Mouse (Mus musculus) urinary bladder, adult 18-20 months (tissue): ENCODE results near the gene Rhcg.

ENCODE experiments used
- DNase-seq, 2 experiments: peaks; one replicate each; pipeline ENCODE4 v3.0.0; 2022; ENCODE audit warnings: low spot score in 2 of 2, mixed read lengths in 2 of 2

Rhcg gene

GRCm38 (mm10) chr7:79602006-79602405 lies 15.5 kb downstream of the Rhcg start:
- no peak for DNase-seq

DNA sequence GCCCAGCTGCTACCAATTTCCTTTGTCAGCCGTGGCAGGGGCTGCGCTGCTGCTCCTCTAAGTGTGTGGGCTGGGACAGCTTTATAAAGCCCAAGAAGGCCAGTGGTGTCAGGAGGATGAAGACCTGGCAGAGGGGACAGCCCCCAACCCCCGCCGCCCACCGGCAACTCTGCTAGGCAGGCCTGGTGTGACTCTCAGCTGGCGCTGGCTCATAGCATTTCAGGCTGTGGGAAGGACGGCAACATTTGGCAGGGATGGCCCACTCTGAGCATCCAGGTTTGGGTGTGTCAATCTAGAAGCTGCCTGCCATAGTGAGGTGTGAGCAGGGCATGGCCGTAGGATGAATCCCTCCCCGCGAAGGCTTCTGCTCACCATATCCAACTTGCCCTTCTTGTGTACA lies 17.3 kb downstream of the Rhcg start:
- no peak for DNase-seq

- DNase-seq, result peak in 1 of 2 experiments; percentile 15
Measured at GRCm38 (mm10) chr7:79594854-79595253, 22.6 kb downstream of the Rhcg start.

DNA sequence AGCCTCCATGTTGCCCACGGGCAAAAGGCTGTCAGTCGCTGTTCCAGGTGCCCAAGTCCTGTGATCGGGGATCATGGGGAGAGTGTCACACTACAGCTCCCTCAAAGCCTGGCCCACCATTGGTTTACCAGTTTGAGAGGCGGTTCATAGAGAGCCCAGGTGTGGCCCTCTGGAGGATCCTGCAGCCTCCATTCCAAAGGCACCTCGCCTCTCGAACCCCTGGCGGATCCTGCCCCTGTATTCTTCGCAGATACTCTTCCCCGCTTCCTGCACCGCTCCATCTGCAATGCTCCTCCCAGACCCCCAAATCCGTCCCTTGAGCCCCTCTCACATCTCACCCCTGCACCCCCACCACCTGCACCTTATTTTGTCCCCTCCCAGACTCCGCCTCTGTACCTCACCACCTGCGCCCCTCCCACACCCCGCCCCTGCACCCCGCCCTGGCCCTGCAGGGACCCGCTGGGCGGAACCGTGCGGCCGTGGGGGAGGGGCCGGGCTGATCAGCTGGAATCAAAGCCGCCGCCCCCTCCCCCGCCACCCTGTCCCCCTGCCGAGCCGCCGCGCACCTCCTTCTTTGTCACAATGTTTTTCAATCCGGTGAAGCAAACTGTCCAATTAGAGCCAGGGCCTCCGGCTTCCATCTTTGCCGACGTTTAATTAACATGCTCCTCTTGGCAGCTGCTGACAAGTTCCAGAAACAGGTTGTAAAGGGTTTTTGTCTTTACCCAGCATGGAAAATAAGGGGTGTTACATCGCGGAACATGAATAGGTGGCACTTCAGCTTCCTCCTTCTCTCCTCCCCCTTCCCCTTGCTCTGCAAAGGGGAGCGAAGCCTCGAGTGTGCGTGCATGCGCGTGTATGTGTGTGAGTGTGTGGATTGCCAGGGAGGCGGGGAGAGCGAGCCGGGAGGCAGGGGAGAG lies 25.4 kb downstream of the Rhcg start:
- no peak for DNase-seq

DNA sequence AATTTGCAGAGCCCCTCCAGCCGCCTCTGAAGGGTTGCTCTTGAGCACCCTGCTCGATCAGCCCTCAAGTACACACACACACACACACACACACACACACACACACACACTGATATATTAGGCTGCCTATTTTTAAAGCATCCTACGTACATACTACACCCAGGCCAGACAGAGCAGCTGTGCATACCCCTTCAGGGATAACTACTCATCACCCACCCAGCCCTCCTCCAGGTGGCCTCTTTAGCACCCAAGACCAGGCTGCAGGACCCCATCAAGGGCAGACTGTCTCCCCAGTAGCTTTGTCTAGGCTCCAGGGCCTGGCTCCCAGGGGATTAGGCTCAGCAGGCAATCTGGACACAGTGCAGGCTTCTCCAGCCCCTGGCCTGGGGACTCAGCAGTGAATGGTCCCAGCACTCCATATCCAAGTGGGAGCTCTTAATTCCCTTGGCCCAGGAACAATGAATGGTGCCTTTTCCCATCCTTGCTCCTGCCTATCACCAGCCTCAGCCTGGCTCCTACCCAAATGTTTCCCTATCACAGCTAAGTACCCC lies 26.8 kb downstream of the Rhcg start:
- DNase-seq, result no peak

GRCm38 (mm10) chr7:79589763-79590559 lies 27.5 kb downstream of the Rhcg start:
- no peak for DNase-seq

DNA sequence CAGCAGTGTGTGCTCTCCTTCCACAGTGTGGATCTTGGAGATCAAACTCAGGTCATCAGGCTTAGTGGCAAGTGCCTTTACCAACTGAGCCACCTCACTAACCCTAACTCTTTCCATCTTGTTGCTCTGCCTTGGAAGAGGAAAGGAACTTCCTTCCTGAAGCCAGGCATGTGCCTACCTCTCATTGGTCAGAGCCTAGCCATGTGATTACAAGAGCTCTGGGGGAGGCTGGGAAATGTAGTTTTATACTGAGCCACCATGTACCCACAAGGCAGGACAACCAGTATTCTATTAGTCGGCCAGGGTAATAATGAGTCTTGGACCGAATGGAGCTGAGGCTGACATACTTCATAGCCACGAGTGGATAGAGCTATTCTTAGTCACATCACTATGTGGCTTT lies 29.2 kb downstream of the Rhcg start:
- no peak for DNase-seq

DNA sequence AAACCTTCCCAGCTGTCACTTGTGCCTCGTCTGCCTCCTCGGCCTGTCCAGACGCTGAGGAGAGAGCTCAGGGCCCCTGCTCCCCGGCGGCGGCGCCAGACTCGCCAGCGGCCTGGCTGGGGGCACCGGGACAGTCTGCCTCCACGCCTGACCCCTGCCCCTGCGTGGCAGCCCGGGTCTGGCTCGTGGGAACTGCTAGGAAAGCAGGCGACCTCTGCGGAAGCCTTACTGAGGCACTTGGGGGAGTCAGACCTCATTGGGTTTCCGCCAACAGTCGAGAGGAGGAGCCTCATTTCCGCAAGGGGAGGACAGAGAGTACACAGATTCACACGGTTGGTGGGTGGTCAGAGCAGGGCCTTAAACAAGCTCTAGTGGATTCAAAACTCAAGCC lies 38.6 kb downstream of the Rhcg start:
- DNase-seq, result no peak

DNA sequence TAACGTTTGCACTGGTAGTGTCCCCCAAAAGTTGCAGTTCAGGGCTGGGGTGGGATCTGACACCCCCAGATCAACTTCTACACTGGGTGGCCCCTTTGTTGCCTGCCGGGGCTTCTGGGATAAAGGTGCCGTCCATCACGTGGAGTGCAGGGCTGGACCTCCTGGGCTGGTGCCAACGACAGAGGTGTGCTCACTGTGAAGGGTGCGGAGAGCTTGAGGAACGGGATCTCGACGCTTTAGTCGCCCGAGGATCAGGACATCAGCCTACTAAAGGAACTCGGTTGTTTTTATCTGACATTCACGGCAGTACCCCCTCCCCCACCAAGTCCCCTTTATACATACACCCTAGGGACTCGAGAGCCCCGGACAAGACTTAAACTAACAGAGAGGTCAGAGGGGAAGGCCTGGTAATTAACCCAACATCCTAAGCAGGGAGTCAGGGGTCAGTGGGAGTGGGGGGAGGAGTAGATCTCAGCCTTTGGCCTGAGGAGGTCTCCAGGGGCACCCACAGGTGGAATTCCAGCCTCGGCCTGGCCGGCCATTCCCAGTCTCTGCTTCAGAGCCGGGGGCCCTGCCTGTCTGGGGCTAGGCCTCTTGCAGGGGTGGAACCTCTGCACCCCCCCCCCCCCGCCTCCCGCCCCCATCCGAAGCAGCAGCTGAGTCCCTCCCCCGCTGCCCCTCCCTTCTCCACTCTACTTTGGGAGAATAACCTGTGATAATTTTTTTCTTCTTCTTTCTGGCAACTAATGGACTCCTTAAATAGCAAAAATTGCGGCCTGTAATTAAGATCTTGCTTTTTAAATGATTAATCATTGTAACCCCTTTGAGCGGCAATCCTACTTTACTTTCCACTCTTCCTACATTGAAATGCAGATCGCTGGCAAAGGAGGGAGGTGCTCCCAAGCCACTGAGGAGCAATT lies 39.3 kb downstream of the Rhcg start:
- DNase-seq, result no peak

DNA sequence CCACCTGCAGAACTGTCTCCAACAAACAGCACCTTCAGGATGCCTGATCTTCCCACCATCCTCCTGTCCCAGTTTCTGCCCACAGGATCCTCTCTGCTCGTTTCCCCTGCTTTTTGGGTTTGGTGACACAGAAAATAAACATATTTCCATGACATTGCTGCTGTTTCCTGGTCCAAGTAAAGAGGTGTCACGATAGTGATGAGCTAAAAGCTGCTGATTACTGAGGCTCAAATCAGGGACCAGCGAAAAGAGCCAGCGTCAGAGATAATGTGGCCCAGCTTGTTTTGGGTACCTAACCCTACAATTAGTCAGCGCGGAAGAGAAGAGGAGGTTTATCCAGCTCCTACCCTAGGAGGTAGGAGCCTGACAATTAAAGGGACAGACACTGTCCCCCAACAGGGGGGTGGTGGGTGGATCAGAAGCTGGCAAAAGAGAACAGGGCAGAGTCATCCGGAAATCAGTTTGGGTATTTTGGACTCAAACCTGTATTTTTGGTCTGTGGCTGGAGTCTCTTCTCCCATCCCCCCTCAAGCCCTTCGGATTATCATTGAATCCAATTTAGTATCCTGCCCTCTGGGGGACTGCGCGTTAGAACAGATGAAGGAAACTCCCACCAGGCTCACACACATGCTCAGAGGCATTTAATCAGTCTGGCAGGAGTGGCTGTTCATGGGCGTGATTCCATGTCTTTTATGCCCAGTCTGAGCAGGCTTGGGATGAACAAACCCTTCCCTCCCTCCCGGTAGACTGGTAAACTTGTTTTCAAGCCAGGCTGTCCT lies 40.2 kb downstream of the Rhcg start:
- no peak for DNase-seq

GRCm38 (mm10) chr7:79576659-79577058 lies 40.8 kb downstream of the Rhcg start:
- DNase-seq, result no peak

- DNase-seq, result no peak
Measured at GRCm38 (mm10) chr7:79572191-79572818, 45.2 kb downstream of the Rhcg start.

DNA sequence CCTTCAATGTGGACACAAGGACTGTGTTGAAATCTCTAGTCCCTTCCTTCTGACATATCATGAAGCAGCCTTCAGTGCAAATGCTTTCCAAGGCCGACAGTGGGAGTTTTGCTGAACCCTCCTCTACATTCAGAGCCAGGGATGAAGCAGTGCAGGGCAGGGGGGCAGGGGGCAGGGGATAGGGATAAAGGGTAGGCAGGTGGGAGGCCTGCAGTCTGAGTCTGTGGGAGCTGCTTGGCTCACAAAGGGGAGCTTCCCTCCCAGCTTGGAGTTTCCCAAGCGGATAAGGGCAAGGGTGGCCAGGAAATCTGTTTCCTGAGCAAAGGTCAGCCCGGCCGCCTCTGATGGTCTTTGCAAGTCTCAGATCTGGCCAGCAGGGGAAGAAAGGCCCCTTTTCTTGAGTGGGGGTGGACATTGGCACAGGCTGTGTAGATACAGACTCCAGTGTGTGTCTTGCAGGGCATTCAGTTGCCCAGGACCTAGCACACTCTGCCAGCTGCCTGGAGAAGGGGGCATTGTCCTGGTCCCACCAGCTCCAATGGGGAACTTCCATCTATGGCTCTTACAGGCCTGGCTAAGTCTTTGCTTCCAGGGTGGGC lies 48.4 kb downstream of the Rhcg start:
- DNase-seq, result no peak

- DNase-seq, result no peak
Measured at GRCm38 (mm10) chr7:79568212-79568611, 49.2 kb downstream of the Rhcg start.

DNA sequence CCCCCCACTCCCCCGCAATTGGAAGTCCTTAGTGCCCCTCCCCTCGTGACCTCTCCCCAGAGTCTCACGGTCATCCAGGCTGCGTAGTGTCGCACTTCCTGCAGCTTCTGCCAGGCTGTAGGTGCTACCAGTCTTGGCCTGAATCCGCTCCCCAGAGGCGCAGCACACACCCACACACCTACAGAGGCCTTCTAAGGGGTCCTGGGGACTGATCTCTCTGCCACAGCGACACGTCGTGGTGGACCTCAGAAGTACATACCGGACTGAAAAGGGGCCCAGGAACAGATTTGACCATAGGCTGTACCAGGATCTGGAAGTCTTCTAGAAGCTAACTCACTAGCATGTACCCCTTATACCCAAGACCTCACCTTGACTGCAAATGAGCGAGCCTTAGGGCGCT lies 53.8 kb downstream of the Rhcg start:
- no peak for DNase-seq

DNA sequence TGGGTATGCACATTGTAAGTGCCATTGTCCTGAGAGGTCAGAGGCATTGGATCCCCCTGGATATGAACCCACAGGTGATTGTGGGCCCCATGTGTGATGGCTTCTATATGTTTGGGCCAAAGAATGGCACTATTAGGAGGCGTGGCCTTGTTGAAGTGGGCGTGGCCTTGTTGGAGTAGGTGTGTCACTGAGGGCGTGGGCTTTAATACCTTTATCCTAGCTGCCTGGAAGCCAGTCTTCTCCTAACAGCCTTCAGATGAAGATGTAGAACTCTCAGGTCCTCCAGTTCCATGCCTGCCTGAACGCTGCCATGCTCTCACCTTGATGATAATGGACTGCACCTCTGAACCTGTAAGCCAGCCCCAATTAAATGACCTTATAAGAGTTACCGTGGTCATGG lies 55.1 kb downstream of the Rhcg start:
- no peak for DNase-seq

DNA sequence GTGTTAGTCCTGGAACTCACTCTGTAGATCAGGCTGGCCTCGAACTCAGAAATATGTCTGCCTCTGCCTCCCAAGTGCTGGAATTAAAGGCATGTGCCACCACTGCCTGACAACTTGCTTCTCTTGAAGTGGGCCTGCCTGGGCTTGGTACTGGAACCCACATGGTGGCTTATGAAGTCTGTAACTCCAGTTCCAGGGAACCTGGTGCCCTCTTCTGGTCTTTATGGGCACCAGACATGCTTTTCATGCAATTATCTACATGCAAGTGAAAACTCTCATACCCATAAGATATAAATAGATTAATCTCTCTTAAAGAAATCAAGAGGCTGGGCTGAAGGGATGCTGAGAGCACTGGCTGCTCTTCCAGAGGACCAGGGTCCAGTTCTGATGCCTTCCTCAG lies 58.8 kb downstream of the Rhcg start:
- DNase-seq, result no peak

GRCm38 (mm10) chr7:79557728-79558221 lies 59.7 kb downstream of the Rhcg start:
- DNase-seq, result no peak

DNA sequence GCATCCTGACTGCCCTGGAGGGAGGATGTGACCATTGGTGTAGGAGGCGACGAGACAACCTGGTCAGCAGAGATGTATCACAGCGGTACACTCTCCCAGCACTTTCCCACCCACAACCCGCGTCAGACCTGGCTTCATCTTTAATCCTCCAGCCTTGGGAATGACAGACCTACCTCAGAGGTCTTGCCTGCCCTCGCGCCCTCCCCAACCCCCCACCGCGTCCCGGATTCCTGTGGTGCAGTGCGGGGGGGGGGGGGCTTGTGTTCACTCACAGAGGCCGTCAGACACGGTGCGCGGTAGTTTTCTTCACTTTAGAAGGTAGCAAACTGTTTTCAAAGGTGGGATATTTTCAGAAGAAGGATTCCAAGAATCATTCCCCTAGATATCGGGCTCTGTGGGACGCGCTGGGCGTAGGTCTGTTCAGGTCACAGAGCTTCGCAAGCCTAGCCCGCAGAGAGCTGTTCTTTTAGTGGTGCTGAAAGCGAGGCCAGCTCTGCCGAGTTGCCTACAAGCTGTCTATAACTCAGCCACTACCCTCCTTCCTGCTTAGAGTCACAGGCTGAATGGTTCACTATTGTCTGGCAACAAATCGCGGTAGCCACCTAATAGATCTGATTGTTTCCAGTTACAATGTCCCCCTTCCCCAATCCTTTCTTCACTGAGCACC lies 62.0 kb downstream of the Rhcg start:
- DNase-seq, result no peak
